Mouse (Mus musculus): Measurements from ENCODE around the gene Sp9. TPM values are rescaled to one million over a fixed set of nuclear protein-coding genes. Genes with fewer than 3 reads are reported as not detected.

The Sp9 gene
- total RNA-seq, 4 experiments from 2014 or later = not detected

DNA sequence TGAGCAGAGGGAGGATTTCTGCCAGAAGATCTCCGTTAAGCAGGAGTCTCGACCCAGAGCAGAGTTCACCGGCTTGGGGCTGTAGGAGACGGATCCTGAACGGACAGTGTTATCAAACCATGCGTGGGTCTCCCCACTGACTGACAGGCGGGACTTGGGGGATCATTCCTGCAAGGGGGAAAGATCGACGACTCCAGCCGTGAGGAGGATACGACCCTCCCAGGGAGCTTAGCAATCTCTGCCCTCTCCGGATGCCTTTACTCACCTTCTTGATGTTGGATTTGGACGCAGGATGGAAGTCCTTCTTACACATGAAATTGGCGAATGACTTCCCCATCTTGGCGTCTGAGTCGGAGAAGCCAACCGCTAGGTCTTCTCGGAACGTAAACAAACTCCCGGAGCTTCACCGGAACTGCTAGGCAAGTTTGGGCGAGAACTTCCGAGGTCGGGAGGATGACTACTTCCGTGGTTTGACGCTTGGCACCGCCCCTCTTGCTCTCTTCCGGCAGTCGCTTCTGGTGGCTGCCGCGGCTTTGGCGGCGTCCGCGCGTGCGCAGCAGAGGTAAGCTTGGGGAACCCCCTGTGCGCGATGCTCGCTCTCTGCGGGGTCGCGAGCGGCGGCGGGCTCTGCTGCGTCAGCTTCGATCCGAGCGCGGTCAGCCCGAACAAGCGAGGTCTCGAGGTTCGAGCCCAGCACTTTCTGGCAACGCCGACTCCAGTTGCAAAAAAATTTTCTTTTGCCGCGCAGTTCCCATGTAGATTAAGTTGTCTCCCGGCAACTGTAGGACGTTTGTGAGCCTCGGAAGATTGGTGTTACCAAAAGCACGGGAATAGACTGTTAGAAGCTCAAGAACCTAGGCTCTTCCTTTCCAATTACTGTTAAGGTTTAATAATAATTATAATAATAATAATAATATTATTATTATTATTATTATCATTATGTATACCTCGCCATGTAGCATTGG, 40.7 kb downstream of the Sp9 start, which contains the start of the genes Scrn3 and Cir1:
Scrn3 (plus strand) TSS at position 450 of the 965 bp plus-strand sequence.
Cir1 (minus strand) TSS at position 550 of the 965 bp plus-strand sequence.
- peak; percentile 94 for DNase-seq (ENCODE audit: low spot score)

DNA sequence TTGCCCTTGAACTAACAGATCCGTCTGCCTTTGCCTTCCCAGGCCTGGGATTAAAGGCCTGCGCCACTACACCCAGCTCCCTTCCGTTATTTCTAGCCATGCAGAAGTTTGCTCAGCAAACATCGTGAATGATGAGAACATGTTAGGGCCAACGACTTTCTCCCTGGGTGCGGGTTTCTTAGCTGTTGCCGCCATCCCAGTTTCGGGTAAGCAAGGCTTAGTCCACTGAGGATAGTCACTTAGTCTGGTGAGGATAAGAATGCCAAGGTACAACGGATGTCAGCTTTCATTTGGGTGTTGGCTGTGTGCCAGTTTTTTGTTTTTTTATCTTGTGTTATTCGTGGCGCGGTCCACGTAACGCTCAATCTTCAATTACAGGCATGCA, 41.4 kb downstream of the Sp9 start:
- DNase-seq (ENCODE audit: low spot score) = peak; percentile 58

DNA sequence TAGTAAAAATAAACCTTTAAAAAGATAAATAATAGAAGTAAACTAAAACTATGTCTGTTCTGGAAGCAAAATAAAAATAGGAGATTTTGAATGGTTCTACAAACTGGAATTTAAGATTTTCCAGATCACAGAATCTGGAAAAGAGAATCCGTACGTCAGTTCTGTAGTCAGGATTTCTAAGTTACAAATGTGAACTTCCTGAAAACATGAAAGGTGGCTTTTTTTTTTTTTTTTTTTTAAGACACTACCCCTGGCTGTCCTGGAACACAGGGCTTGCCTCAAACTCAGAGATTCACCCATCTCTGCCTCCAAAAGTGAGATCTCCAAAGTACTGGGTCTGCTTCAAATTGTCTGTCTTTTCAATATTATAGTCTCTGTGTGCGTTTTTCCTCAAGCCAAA, 42.6 kb downstream of the Sp9 start:
- no peak for DNase-seq (ENCODE audit: low spot score)

DNA sequence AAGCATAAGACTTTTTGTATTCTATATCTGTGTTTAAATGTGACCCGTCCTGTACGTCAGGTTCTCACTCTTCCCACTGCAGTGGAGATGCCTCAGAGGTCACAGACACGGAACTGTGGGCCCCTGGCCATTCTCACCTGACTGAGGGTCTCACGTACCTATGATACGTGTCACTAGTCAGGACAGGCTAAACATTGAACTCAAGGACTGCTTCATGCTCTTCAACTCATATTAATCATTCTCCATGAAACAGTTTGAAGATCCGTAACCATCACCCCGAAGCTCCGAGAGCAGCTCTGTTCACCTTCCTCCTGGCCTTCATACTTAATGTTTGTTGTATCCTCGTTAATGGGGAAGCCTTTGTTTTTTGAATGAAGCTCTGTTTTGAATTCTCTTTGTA, 45.7 kb downstream of the Sp9 start:
- DNase-seq (ENCODE audit: low spot score) = no peak

DNA sequence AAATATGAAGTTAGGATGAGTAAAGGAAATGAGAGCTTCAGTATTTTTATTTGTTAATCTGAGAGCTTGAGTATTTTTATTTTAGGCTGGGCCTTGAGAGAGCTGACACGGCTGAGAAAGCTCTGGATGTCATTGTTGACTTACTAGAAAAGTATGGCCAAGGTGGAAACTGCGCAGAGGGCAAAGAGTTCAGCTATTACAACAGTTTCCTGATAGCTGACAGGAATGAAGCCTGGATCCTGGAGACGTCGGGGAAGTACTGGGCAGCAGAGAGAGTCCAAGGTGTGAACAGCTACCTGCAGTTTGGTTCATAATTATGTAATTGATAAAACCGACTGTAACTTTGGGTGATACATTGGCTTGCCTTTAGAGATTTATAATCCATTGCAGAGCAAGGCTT, 47.5 kb downstream of the Sp9 start:
- no peak for DNase-seq (ENCODE audit: low spot score)

DNA sequence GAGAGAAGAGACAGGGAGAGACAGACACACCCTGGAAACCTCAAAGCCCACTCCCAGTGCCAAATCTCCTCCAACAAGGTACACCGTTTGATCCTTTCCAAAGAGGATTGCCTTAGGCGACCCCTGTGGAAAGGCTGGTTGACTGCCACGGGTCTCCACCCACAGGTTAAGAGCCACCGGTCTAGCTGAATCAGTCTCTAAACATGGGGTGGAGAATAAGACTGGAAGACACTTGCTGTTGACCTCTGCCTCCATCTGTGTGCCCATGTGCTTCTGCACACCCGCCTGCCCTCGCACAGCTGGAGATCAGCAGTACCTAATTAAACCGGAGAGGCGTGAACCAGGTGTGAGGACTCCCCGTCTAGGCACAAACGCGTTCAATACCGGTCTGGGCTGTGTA, 51.3 kb downstream of the Sp9 start:
- DNase-seq (ENCODE audit: low spot score) = no peak

DNA sequence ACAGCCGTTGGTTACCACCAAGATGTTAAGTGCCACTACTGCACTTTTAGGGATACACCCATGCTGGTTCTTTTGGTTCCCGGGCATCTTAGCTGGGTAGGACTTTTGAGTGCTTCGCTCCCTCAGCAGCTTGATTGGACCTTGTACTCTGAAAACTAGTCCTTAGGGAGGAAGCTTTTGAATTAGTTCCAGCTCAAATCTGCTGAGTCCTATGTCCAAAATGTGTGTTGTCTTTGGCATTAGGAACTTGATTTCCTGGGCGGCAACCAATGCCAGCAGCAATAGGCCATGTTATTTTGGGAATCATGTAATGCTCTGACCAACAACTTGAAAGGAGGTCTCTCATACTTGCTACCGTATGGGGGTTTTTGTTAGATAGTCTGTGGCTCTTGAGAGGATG, 54.1 kb downstream of the Sp9 start:
- DNase-seq (ENCODE audit: low spot score) = peak; percentile 33

Other genes starting within 250 kb of the Sp9 start
- 10 to 100 TPM; 38.0 to 41.7 (median 40.7) TPM for gene Ola1, start 53.0 kb upstream of the Sp9 start, total RNA-seq (2022)
- 10 to 100 TPM; 31.2 to 38.6 (median 32.3) TPM for gene Scrn3, start 40.7 kb downstream of the Sp9 start, total RNA-seq (2022)
- 10 to 100 TPM; 11.8 to 18.4 (median 13.9) TPM for gene Cir1, start 40.8 kb downstream of the Sp9 start, total RNA-seq (2022)
- 10 to 100 TPM; 14.2 to 19.0 (median 14.4) TPM for gene Gpr155, start 114.6 kb downstream of the Sp9 start, total RNA-seq (2022)